Mouse (Mus musculus): Measurements from ENCODE around the gene Nosip. TPM values are rescaled to one million over a fixed set of nuclear protein-coding genes. Genes with fewer than 3 reads are reported as not detected.
"Not testable (repeated sequence)": the region's sequence is repeated elsewhere in the genome, so short reads cannot be mapped to it uniquely, and the experiment has no call there.

The Nosip gene
- polyA plus RNA-seq, 1 experiment from 2014 or later, result 58.9 TPM

- H3K27me3 ChIP-seq (ENCODE audit: control insufficient read depth, insufficient read depth, low read length), result no peaks in the 10 kb centered on the region
Measured at GRCm38 (mm10) chr7:45017242-45018061, 44.8 kb upstream of the Nosip start, which contains the start of gene Rras. Gene Rras (plus strand): TSS chr7:45017961.

GRCm38 (mm10) chr7:45019031-45019571, 43.1 kb upstream of the Nosip start:
- WGBS (ENCODE audit: insufficient replicate concordance), result 21% methylated on average over 8 of the region's 8 CpGs
- H3K9ac ChIP-seq (ENCODE audit: low read depth, low read length), result peak overlapping the region; percentile 67

More at GRCm38 (mm10) chr7:45017242-45018061, 44.8 kb upstream of the Nosip start, which contains the start of gene Rras:
- H3K4me2 ChIP-seq, result peak within 1 kb of the TSS; percentile 84
- ATAC-seq (replicated peaks; ENCODE audit: insufficient number of reproducible peaks, low FRiP score, low TSS enrichment), result peak; percentile 87
- peak within 1 kb of the TSS; percentile 99 for H3K27ac ChIP-seq (ENCODE audit: low read depth, low read length)
- H3K9me3 ChIP-seq (replicated peaks; ENCODE audit: control insufficient read depth, low read length), result no peaks in the 10 kb centered on the region
- peaks cover 6% of the 10 kb centered on the region for H3K36me3 ChIP-seq (ENCODE audit: control insufficient read depth, insufficient read depth, low read length)
- H3K4me1 ChIP-seq (ENCODE audit: control insufficient read depth, insufficient read depth, low read length), result peaks cover 22% of the 10 kb centered on the region
- WGBS (ENCODE audit: insufficient replicate concordance), result under 1% methylated on average over 36 of the region's 36 CpGs
- H3K9ac ChIP-seq (ENCODE audit: low read depth, low read length), result peak within 1 kb of the TSS; percentile 80
- peak within 1 kb of the TSS; percentile 94 for H3K4me3 ChIP-seq (ENCODE audit: low read depth, low read length)

GRCm38 (mm10) chr7:45020225-45020624, 42.0 kb upstream of the Nosip start:
- 75% methylated on average over 9 of the region's 9 CpGs for WGBS (ENCODE audit: insufficient replicate concordance)
- Histone ChIP-seq H3K4me1 (ENCODE audit: control insufficient read depth, insufficient read depth, low read length) (peaks cover 10% of the 10 kb centered on the region), H3K9ac (ENCODE audit: low read depth, low read length) (no peak overlapping the region), H3K36me3 (ENCODE audit: control insufficient read depth, insufficient read depth, low read length) (no peaks in the 10 kb centered on the region), H3K4me2 (no peak overlapping the region), H3K27me3 (ENCODE audit: control insufficient read depth, insufficient read depth, low read length) (no peaks in the 10 kb centered on the region), H3K27ac (ENCODE audit: low read depth, low read length) (no peak overlapping the region), H3K9me3 (replicated peaks; ENCODE audit: control insufficient read depth, low read length) (no peaks in the 10 kb centered on the region), H3K4me3 (ENCODE audit: low read depth, low read length) (no peak overlapping the region)
- ATAC-seq (replicated peaks; ENCODE audit: insufficient number of reproducible peaks, low FRiP score, low TSS enrichment), result no peak

More at GRCm38 (mm10) chr7:45019031-45019571, 43.1 kb upstream of the Nosip start:
- H3K4me3 ChIP-seq (ENCODE audit: low read depth, low read length), result peak overlapping the region; percentile 94
- no peaks in the 10 kb centered on the region for H3K27me3 ChIP-seq (ENCODE audit: control insufficient read depth, insufficient read depth, low read length)
- peak overlapping the region; percentile 84 for H3K4me2 ChIP-seq
- no peaks in the 10 kb centered on the region for H3K36me3 ChIP-seq (ENCODE audit: control insufficient read depth, insufficient read depth, low read length)
- H3K27ac ChIP-seq (ENCODE audit: low read depth, low read length), result peak overlapping the region; percentile 99
- H3K9me3 ChIP-seq (replicated peaks; ENCODE audit: control insufficient read depth, low read length), result no peaks in the 10 kb centered on the region
- peaks cover 18% of the 10 kb centered on the region for H3K4me1 ChIP-seq (ENCODE audit: control insufficient read depth, insufficient read depth, low read length)
- no peak for ATAC-seq (replicated peaks; ENCODE audit: insufficient number of reproducible peaks, low FRiP score, low TSS enrichment)

GRCm38 (mm10) chr7:45023711-45024110, 38.5 kb upstream of the Nosip start:
- H3K4me3 ChIP-seq (ENCODE audit: low read depth, low read length); H3K36me3 ChIP-seq (ENCODE audit: control insufficient read depth, insufficient read depth, low read length); H3K27me3 ChIP-seq (ENCODE audit: control insufficient read depth, insufficient read depth, low read length); H3K4me1 ChIP-seq (ENCODE audit: control insufficient read depth, insufficient read depth, low read length); H3K4me2 ChIP-seq; H3K9ac ChIP-seq (ENCODE audit: low read depth, low read length); ATAC-seq (replicated peaks; ENCODE audit: insufficient number of reproducible peaks, low FRiP score, low TSS enrichment); H3K9me3 ChIP-seq (replicated peaks; ENCODE audit: control insufficient read depth, low read length); H3K27ac ChIP-seq (ENCODE audit: low read depth, low read length): not testable (repeated sequence)
- 76% methylated on average over 5 of the region's 5 CpGs for WGBS (ENCODE audit: insufficient replicate concordance)

GRCm38 (mm10) chr7:45024281-45025248, 37.7 kb upstream of the Nosip start:
- Histone ChIP-seq H3K9me3 (replicated peaks; ENCODE audit: control insufficient read depth, low read length) (no peaks in the 10 kb centered on the region), H3K4me2 (no peak overlapping the region), H3K9ac (ENCODE audit: low read depth, low read length) (no peak overlapping the region), H3K27me3 (ENCODE audit: control insufficient read depth, insufficient read depth, low read length) (no peaks in the 10 kb centered on the region), H3K27ac (ENCODE audit: low read depth, low read length) (no peak overlapping the region), H3K4me1 (ENCODE audit: control insufficient read depth, insufficient read depth, low read length) (no peaks in the 10 kb centered on the region), H3K4me3 (ENCODE audit: low read depth, low read length) (no peak overlapping the region), H3K36me3 (ENCODE audit: control insufficient read depth, insufficient read depth, low read length) (peaks cover 16% of the 10 kb centered on the region)
- 86% methylated on average over 15 of the region's 15 CpGs for WGBS (ENCODE audit: insufficient replicate concordance)
- ATAC-seq (replicated peaks; ENCODE audit: insufficient number of reproducible peaks, low FRiP score, low TSS enrichment), result no peak

- ATAC-seq (replicated peaks; ENCODE audit: insufficient number of reproducible peaks, low FRiP score, low TSS enrichment), result no peak
- Histone ChIP-seq H3K9ac (ENCODE audit: low read depth, low read length) (no peak overlapping the region), H3K4me1 (ENCODE audit: control insufficient read depth, insufficient read depth, low read length) (no peaks in the 10 kb centered on the region), H3K9me3 (replicated peaks; ENCODE audit: control insufficient read depth, low read length) (no peaks in the 10 kb centered on the region), H3K27ac (ENCODE audit: low read depth, low read length) (no peak overlapping the region), H3K4me3 (ENCODE audit: low read depth, low read length) (no peak overlapping the region), H3K4me2 (no peak overlapping the region), H3K36me3 (ENCODE audit: control insufficient read depth, insufficient read depth, low read length) (peaks cover 24% of the 10 kb centered on the region), H3K27me3 (ENCODE audit: control insufficient read depth, insufficient read depth, low read length) (no peaks in the 10 kb centered on the region)
- WGBS (ENCODE audit: insufficient replicate concordance), result 71% methylated on average over 8 of the region's 8 CpGs
Measured at GRCm38 (mm10) chr7:45025601-45026220, 36.5 kb upstream of the Nosip start.

- Histone ChIP-seq H3K9ac (ENCODE audit: low read depth, low read length) (no peak overlapping the region), H3K36me3 (ENCODE audit: control insufficient read depth, insufficient read depth, low read length) (peaks cover 30% of the 10 kb centered on the region), H3K9me3 (replicated peaks; ENCODE audit: control insufficient read depth, low read length) (no peaks in the 10 kb centered on the region), H3K4me2 (no peak overlapping the region), H3K27ac (ENCODE audit: low read depth, low read length) (no peak overlapping the region), H3K27me3 (ENCODE audit: control insufficient read depth, insufficient read depth, low read length) (no peaks in the 10 kb centered on the region), H3K4me1 (ENCODE audit: control insufficient read depth, insufficient read depth, low read length) (no peaks in the 10 kb centered on the region), H3K4me3 (ENCODE audit: low read depth, low read length) (no peak overlapping the region)
- ATAC-seq (replicated peaks; ENCODE audit: insufficient number of reproducible peaks, low FRiP score, low TSS enrichment), result no peak
- 82% methylated on average over 2 of the region's 2 CpGs for WGBS (ENCODE audit: insufficient replicate concordance)
Measured at GRCm38 (mm10) chr7:45026256-45026655, 36.0 kb upstream of the Nosip start.

- WGBS (ENCODE audit: insufficient replicate concordance), result 93% methylated on average over 9 of the region's 9 CpGs
- peaks cover 38% of the 10 kb centered on the region for H3K36me3 ChIP-seq (ENCODE audit: control insufficient read depth, insufficient read depth, low read length)
- H3K27ac ChIP-seq (ENCODE audit: low read depth, low read length), result no peak overlapping the region
- H3K4me1 ChIP-seq (ENCODE audit: control insufficient read depth, insufficient read depth, low read length), result no peaks in the 10 kb centered on the region
- H3K9ac ChIP-seq (ENCODE audit: low read depth, low read length), result no peak overlapping the region
- H3K4me2 ChIP-seq, result no peak overlapping the region
- no peaks in the 10 kb centered on the region for H3K27me3 ChIP-seq (ENCODE audit: control insufficient read depth, insufficient read depth, low read length)
- H3K9me3 ChIP-seq (replicated peaks; ENCODE audit: control insufficient read depth, low read length), result no peaks in the 10 kb centered on the region
- H3K4me3 ChIP-seq (ENCODE audit: low read depth, low read length), result no peak overlapping the region
- no peak for ATAC-seq (replicated peaks; ENCODE audit: insufficient number of reproducible peaks, low FRiP score, low TSS enrichment)
Measured at GRCm38 (mm10) chr7:45027761-45028160, 34.5 kb upstream of the Nosip start.
